Mouse (Mus musculus): ENCODE results near the gene Atp11a. TPM values are rescaled to one million over a fixed set of nuclear protein-coding genes. Genes with fewer than 3 reads are reported as not detected.

Atp11a gene
- total and polyA plus RNA-seq, 3 experiments = 20.9 to 39.7 TPM; not detected in 1

GRCm38 (mm10) chr8:12905599-12906321, 148.9 kb downstream of the Atp11a start:
- no peak overlapping the region for H3K4me3 ChIP-seq (ENCODE audit: control insufficient read depth in 1 of 2, insufficient read depth in 1 of 2, low read depth in 2 of 2, low read length in 2 of 2)
- no peaks in the 10 kb centered on the region for H3K4me1 ChIP-seq (ENCODE audit: control insufficient read depth in 1 of 2, insufficient read depth in 2 of 2, low read length in 2 of 2)
- no peaks in the 10 kb centered on the region for H3K27me3 ChIP-seq (ENCODE audit: control insufficient read depth in 1 of 2, insufficient read depth in 2 of 2, low read length in 2 of 2)
- no peak overlapping the region for H3K9ac ChIP-seq (ENCODE audit: control insufficient read depth, low read depth, low read length, poor library complexity, severe bottlenecking)
- no peaks in the 10 kb centered on the region for H3K9me3 ChIP-seq (replicated peaks; ENCODE audit: insufficient read depth, low read length)
- H3K27ac ChIP-seq (ENCODE audit: control insufficient read depth, low read depth, low read length) = no peak overlapping the region
- no peak for TF ChIP-seq NRF1 (IDR thresholded peaks at IDR 0.05; ENCODE audit: insufficient read depth, low read depth, low read length, poor library complexity, severe bottlenecking)
- no peak for DNase-seq (ENCODE audit: low read depth, low spot score)
- no peaks in the 10 kb centered on the region for H3K36me3 ChIP-seq (ENCODE audit: control insufficient read depth in 1 of 2, insufficient read depth in 2 of 2, low read length in 2 of 2)
- no peaks in the 10 kb centered on the region for H3K79me2 ChIP-seq (ENCODE audit: control insufficient read depth, insufficient read depth, low read length, poor library complexity)

DNA sequence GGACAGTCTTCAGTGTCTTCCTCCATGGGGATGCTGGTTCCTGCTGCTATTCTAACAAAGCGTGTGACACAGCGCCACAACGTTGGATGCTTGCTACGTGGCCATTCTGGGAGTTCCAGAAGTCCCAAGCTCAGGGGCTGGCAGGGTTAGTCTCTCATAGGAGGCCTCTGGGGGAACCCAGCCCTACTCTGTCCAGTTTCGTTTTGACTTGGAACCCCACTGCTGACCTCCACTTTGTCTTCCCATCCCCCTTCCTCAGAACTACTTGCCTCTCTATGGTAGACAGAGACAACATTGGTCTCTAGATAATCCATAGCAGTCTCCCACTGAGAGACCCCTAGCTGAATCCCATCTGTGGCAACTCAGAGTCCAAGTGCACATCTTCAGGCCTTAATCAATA, 149.8 kb downstream of the Atp11a start:
- Histone ChIP-seq H3K4me1 (ENCODE audit: control insufficient read depth in 1 of 2, insufficient read depth in 2 of 2, low read length in 2 of 2) (no peaks in the 10 kb centered on the region), H3K79me2 (ENCODE audit: control insufficient read depth, insufficient read depth, low read length, poor library complexity) (no peaks in the 10 kb centered on the region), H3K9ac (ENCODE audit: control insufficient read depth, low read depth, low read length, poor library complexity, severe bottlenecking) (no peak overlapping the region), H3K27me3 (ENCODE audit: control insufficient read depth in 1 of 2, insufficient read depth in 2 of 2, low read length in 2 of 2) (no peaks in the 10 kb centered on the region), H3K4me3 (ENCODE audit: control insufficient read depth in 1 of 2, insufficient read depth in 1 of 2, low read depth in 2 of 2, low read length in 2 of 2) (no peak overlapping the region), H3K36me3 (ENCODE audit: control insufficient read depth in 1 of 2, insufficient read depth in 2 of 2, low read length in 2 of 2) (no peaks in the 10 kb centered on the region), H3K9me3 (replicated peaks; ENCODE audit: insufficient read depth, low read length) (no peaks in the 10 kb centered on the region), H3K27ac (ENCODE audit: control insufficient read depth, low read depth, low read length) (no peak overlapping the region)
- no peak for TF ChIP-seq MAZ (IDR thresholded peaks at IDR 0.05; ENCODE audit: low read depth, low read length)
- TF ChIP-seq BHLHE40 (IDR thresholded peaks at IDR 0.05; ENCODE audit: borderline replicate concordance, low read depth, low read length) = no peak
- no peak for TF ChIP-seq MAX (IDR thresholded peaks at IDR 0.05; ENCODE audit: low read length)
- TF ChIP-seq ZMIZ1 (IDR thresholded peaks at IDR 0.05; ENCODE audit: low read depth, low read length) = no peak
- no peak for TF ChIP-seq KAT2A (conservative IDR thresholded peaks at IDR 0.05; ENCODE audit: low read depth, low read length)
- no peak for TF ChIP-seq GABPA (IDR thresholded peaks at IDR 0.05; ENCODE audit: low read depth, low read length)
- TF ChIP-seq POLR2AphosphoS2 (IDR thresholded peaks at IDR 0.05; ENCODE audit: low read length) = no peak
- TF ChIP-seq POLR2A (IDR thresholded peaks at IDR 0.05; ENCODE audit: control insufficient read depth in 1 of 2, insufficient read depth in 1 of 2, low read depth in 1 of 2, low read length in 2 of 2, poor library complexity in 1 of 2) = no peak
- no peak for TF ChIP-seq MEF2A (IDR thresholded peaks at IDR 0.05; ENCODE audit: extremely low read depth, insufficient replicate concordance, low read depth, low read length, poor library complexity, severe bottlenecking)
- TF ChIP-seq E2F4 (IDR thresholded peaks at IDR 0.05; ENCODE audit: borderline replicate concordance, low read depth, low read length) = no peak
- no peak for TF ChIP-seq SIN3A (IDR thresholded peaks at IDR 0.05; ENCODE audit: low read length)
- TF ChIP-seq MYC (IDR thresholded peaks at IDR 0.05; ENCODE audit: low read depth, low read length) = no peak
- TF ChIP-seq MAFK (IDR thresholded peaks at IDR 0.05; ENCODE audit: borderline replicate concordance, low read depth, low read length) = no peak
- no peak for TF ChIP-seq POLR2AphosphoS5 (IDR thresholded peaks at IDR 0.05; ENCODE audit: borderline replicate concordance, low read depth, low read length)
- no peak for TF ChIP-seq RCOR1 (IDR thresholded peaks at IDR 0.05; ENCODE audit: low read depth, low read length)
- TF ChIP-seq CHD1 (IDR thresholded peaks at IDR 0.05; ENCODE audit: low read depth, low read length) = no peak
- no peak for TF ChIP-seq HCFC1 (IDR thresholded peaks at IDR 0.05; ENCODE audit: low read depth, low read length)
- no peak for DNase-seq (ENCODE audit: low read depth, low spot score)
